Mouse (Mus musculus): ENCODE data around the gene Mill2.

GRCm38 (mm10) chr7:18904971-18905370, 65.2 kb downstream of the Mill2 start:
- TF ChIP-seq CTCF (IDR thresholded peaks at IDR 0.05; ENCODE audit: low read depth, low read length) (no peak), TAL1 (conservative IDR thresholded peaks at IDR 0.05; ENCODE audit: low read depth, low read length) (no peak), POLR2AphosphoS5 (IDR thresholded peaks at IDR 0.05; ENCODE audit: insufficient replicate concordance, low read depth, low read length) (no peak), GATA1 (IDR thresholded peaks at IDR 0.05; ENCODE audit: borderline replicate concordance, low read length) (no peak), GATA2 (IDR thresholded peaks at IDR 0.05; ENCODE audit: borderline replicate concordance, low read depth, low read length) (no peak)
